8 mouse cellular contexts compared by ENCODE assay signal in genomic region chr11:117598170-117598583, GRCm38 (mm10). TPM values are rescaled to one million over a fixed set of nuclear protein-coding genes. Genes with fewer than 3 reads are reported as not detected.
DNase-seq lines count a peak whose midpoint lies in the region; ATAC-seq and TF ChIP-seq lines count a peak whose summit lies in the region.
"Had no signal": no experiment of that assay in that cellular context is flagged by ENCODE, and none has a peak within 500 bp of the region (broad histone marks: within the 10 kb centered on the region; RNA-seq: fewer than 3 reads in every experiment).

No protein-coding gene starts in this region.

- H3K27me3 ChIP-seq in hindbrain, embryonic 12.5 days = peaks cover 63% of the 10 kb centered on the region
- H3K27me3 ChIP-seq in myocyte (ENCODE audit: control insufficient read depth, insufficient read depth, insufficient read length) = no peaks in the 10 kb centered on the region

- ATAC-seq in hindbrain, embryonic 12.5 days (ENCODE audit: low FRiP score) = peak; percentile 72

- H3K4me1 ChIP-seq in hindbrain, embryonic 12.5 days = peaks cover 50% of the 10 kb centered on the region

- H3ac ChIP-seq in myocyte (ENCODE audit: control insufficient read depth, insufficient read length) = no peak overlapping the region

- under 1% methylated on average over 6 of the region's 6 CpGs for WGBS in hindbrain, embryonic 12.5 days

- no peak overlapping the region for H3K4me3 ChIP-seq in hindbrain, embryonic 12.5 days
- H3K4me3 ChIP-seq in myocyte = peak overlapping the region; percentile 23

- H3K9me3 ChIP-seq in hindbrain, embryonic 12.5 days (replicated peaks) = no peaks in the 10 kb centered on the region
- H3K9me3 ChIP-seq: embryonic facial prominence, embryonic 15.5 days had no signal

- H3K36me3 ChIP-seq in hindbrain, embryonic 12.5 days = no peaks in the 10 kb centered on the region
- H3K36me3 ChIP-seq in myocyte (ENCODE audit: control insufficient read depth, insufficient read depth) = no peaks in the 10 kb centered on the region
- H3K36me3 ChIP-seq: embryonic facial prominence, embryonic 15.5 days had no signal

- no peaks in the 10 kb centered on the region for H3K79me2 ChIP-seq in myocyte (ENCODE audit: control insufficient read depth, insufficient read depth)

- peak overlapping the region; percentile 19; the same call in 1 of the 2 replicates for H3K4me2 ChIP-seq in hindbrain, embryonic 12.5 days (replicated peaks)
- peak overlapping the region; percentile 92 for H3K4me2 ChIP-seq in myocyte (ENCODE audit: low read depth)

- DNase-seq in layer of hippocampus, postnatal 10 days (ENCODE audit: low spot score in 2 of 2) = peak; percentile 27 to 52
- DNase-seq in layer of hippocampus, postnatal 36 days = no peak
- DNase-seq in cerebellum, postnatal 14 days = peak; percentile 69 to 72
- no peak for DNase-seq in lung, postnatal 10 days
- no peak for DNase-seq in lung, postnatal 14 days

- peak overlapping the region; percentile 78 for H3K27ac ChIP-seq in hindbrain, embryonic 12.5 days
- H3K27ac ChIP-seq: embryonic facial prominence, embryonic 15.5 days had no signal

- H3K9ac ChIP-seq in hindbrain, embryonic 12.5 days = no peak overlapping the region

- no peak for TF ChIP-seq POLR2A in myocyte (IDR thresholded peaks at IDR 0.05; ENCODE audit: insufficient read length, low read depth)

TF ChIP-seq in myocyte, 11 proteins besides CTCF, POLR2A, EP300 and RAD21:
- TF ChIP-seq TCF12 (IDR thresholded peaks at IDR 0.05; ENCODE audit: insufficient read depth, poor library complexity, severe bottlenecking) (no peak), USF1 (IDR thresholded peaks at IDR 0.05; ENCODE audit: low read depth) (no peak), SRF (IDR thresholded peaks at IDR 0.05; ENCODE audit: control insufficient read depth, insufficient read length, low read depth) (no peak), E2F4 (IDR thresholded peaks at IDR 0.05; ENCODE audit: insufficient read depth) (no peak), TCF3 (IDR thresholded peaks at IDR 0.05; ENCODE audit: insufficient read length, low read depth) (no peak), POLR2AphosphoS2 (IDR thresholded peaks at IDR 0.05; ENCODE audit: insufficient read length, low read depth) (no peak), MYOG (IDR thresholded peaks at IDR 0.05; ENCODE audit: control insufficient read depth in 1 of 3, insufficient read depth in 1 of 3, insufficient read length in 2 of 3, low read depth in 2 of 3) (no peak), MYOD1 (IDR thresholded peaks at IDR 0.05; ENCODE audit: control insufficient read depth in 1 of 3, insufficient read length in 2 of 3, low read depth in 2 of 3) (no peak), MAX (IDR thresholded peaks at IDR 0.05; ENCODE audit: low read depth) (no peak), CEBPB (IDR thresholded peaks at IDR 0.05; ENCODE audit: insufficient read depth, poor library complexity, severe bottlenecking) (no peak), REST (IDR thresholded peaks at IDR 0.05; ENCODE audit: insufficient read depth, insufficient read length) (no peak)

RNA-seq across cellular contexts. Expression of gene Tnrc6c, which starts 55.9 kb away (rescaled TPM):
- 10 to 100 TPM; 70.1 to 70.4 TPM for total RNA-seq in layer of hippocampus, postnatal 10 days (2021)
- total RNA-seq in layer of hippocampus, postnatal 36 days (2021) = 10 to 100 TPM; 67.5 to 75.6 TPM
- polyA plus RNA-seq in hindbrain, embryonic 12.5 days (2016; fragmentation: Nextera tagmentation; extraction: Ambion mirVana) = 26.3 and 28.3 TPM in 2 replicates
- polyA plus RNA-seq in myocyte (2012; fragmentation: generic; extraction: Trizol) = 7.4 TPM

Comparison
In these comparisons a context has a peak if more than half of its experiments do, and no peak if none do; other contexts are left out.
1. DNase-seq: peak in layer of hippocampus, postnatal 10 days (2 of 2) and cerebellum, postnatal 14 days (2 of 2); none in layer of hippocampus, postnatal 36 days (0 of 2), lung, postnatal 10 days (single experiment) and lung, postnatal 14 days (single experiment).